Mouse (Mus musculus): ENCODE data around the gene Zfp59. TPM values are rescaled to one million over a fixed set of nuclear protein-coding genes. Genes with fewer than 3 reads are reported as not detected.
"Not testable (repeated sequence)": the region's sequence is repeated elsewhere in the genome, so short reads cannot be mapped to it uniquely, and the experiment has no call there.

Gene Zfp59
- polyA plus RNA-seq, 1 experiment from 2014 or later, result 9.7 TPM

DNA sequence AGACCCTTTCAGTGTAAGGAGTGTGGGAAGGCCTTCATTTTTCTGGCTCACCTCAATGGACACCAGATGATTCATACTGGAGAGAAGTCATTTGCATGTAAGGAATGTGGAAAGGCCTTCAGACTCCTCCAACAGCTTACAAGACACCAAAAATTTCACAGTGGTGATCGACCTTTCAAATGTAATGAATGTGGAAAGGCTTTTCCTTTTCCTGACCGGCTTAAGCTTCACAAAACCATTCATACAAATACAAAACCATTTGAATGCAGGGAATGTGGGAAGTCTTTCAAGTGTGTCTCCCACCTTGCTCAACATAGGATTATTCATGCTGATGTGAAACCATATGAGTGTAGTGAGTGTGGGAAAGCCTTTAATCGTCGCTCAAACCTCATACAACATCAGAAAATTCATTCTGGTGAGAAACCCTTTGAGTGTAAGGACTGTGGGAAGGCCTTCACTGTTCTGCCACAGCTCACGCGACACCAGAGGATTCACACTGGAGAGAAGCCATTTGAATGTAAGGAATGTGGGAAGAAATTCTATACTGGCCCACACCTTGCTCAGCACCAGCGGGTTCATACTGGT is 19.8 kb upstream of the Zfp59 start:
- ATAC-seq (ENCODE audit: insufficient number of reproducible peaks, insufficient read depth, low FRiP score, low TSS enrichment, low read depth), result no peak
- no peak overlapping the region for H3K4me3 ChIP-seq (replicated peaks)
- H3K36me3 ChIP-seq, result peaks cover 68% of the 10 kb centered on the region
- WGBS, result 91% methylated on average over 7 of the region's 7 CpGs
- no peaks in the 10 kb centered on the region for H3K4me1 ChIP-seq (replicated peaks)
- H3K9ac ChIP-seq (replicated peaks), result no peak overlapping the region
- H3K4me2 ChIP-seq, result no peak overlapping the region
- H3K9me3 ChIP-seq, result no peaks in the 10 kb centered on the region
- no peak overlapping the region for H3K27ac ChIP-seq
- H3K27me3 ChIP-seq, result no peaks in the 10 kb centered on the region

DNA sequence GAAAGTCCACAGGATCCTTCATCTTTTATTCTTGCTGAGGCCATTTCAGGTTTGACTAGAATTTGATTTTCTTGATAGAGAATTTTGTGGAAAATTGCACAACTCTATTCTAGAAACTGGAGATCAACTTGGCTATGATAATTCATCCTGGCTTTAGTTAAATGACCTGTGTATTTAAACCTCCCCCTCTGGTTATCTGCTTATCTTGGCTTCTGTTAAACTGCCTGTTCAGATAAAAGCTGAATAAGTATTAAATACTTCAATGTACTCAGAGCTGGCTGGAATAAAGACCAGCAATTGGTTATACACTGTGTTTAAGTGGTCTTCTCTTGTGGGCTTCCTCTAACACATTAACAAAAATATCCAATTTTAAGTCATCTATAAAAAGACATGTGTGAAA is 15.8 kb upstream of the Zfp59 start:
- no peak overlapping the region for H3K9ac ChIP-seq (replicated peaks)
- H3K4me3 ChIP-seq (replicated peaks), result no peak overlapping the region
- no peak overlapping the region for H3K4me2 ChIP-seq
- H3K36me3 ChIP-seq, result peaks cover 43% of the 10 kb centered on the region
- ATAC-seq (ENCODE audit: insufficient number of reproducible peaks, insufficient read depth, low FRiP score, low TSS enrichment, low read depth), result no peak
- no peaks in the 10 kb centered on the region for H3K27me3 ChIP-seq
- H3K4me1 ChIP-seq (replicated peaks), result no peaks in the 10 kb centered on the region
- no peak overlapping the region for H3K27ac ChIP-seq
- H3K9me3 ChIP-seq, result peaks cover 16% of the 10 kb centered on the region

DNA sequence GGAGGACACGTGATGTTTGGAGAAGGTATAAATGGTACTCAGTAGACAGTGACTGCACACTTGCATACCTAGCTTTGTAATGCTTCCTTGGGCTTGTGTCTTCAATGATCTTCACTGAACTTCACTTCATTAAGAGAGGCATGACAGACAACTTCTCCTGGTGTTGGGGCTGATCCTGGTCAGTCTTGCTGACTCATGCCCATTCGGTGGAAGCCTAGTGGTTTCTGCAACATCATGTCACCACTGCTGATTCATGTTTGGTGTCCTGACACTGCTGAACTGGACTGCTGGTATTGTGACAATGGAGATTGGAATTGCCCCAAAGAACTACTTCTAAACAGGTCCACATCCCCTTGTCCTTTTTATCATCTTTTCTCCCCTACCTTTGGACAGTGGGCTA is 4.3 kb upstream of the Zfp59 start:
- H3K36me3 ChIP-seq, result no peaks in the 10 kb centered on the region
- no peak overlapping the region for H3K9ac ChIP-seq (replicated peaks)
- H3K4me3 ChIP-seq (replicated peaks), result no peak overlapping the region
- no peak overlapping the region for H3K27ac ChIP-seq
- 80% methylated on average over 2 of the region's 2 CpGs for WGBS
- ATAC-seq (ENCODE audit: insufficient number of reproducible peaks, insufficient read depth, low FRiP score, low TSS enrichment, low read depth), result no peak
- no peaks in the 10 kb centered on the region for H3K9me3 ChIP-seq
- no peak overlapping the region for H3K4me2 ChIP-seq
- peaks cover 3% of the 10 kb centered on the region for H3K4me1 ChIP-seq (replicated peaks)
- H3K27me3 ChIP-seq, result no peaks in the 10 kb centered on the region

DNA sequence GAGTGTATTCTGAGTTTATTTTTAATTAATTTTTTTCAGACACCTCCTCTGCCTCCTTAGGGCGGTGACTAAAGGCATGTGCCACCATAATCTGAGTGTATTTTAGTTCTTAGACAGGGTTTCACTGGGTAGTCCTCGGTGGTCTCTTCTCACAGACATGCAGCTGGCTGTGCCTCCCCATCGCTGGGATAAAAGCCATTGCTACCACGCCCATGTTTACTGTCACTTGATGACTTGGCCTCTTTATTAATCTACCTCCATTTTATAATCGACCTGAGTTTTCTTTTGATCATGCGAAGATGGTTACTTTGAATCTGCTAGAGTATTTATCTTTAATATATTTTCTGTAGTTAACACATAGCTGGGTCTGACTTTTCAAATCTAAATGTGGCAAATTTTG is 511 bp upstream of the Zfp59 start:
- Histone ChIP-seq H3K36me3 (no peaks in the 10 kb centered on the region), H3K9ac (replicated peaks) (peak overlapping the region; percentile 64), H3K27me3 (no peaks in the 10 kb centered on the region), H3K27ac (peak overlapping the region; percentile 82), H3K4me3 (replicated peaks) (peak overlapping the region; percentile 57), H3K4me1 (replicated peaks) (peaks cover 5% of the 10 kb centered on the region), H3K9me3 (no peaks in the 10 kb centered on the region), H3K4me2 (peak overlapping the region; percentile 62)
- 34% methylated on average over 6 of the region's 6 CpGs for WGBS
- ATAC-seq (ENCODE audit: insufficient number of reproducible peaks, insufficient read depth, low FRiP score, low TSS enrichment, low read depth), result no peak

DNA sequence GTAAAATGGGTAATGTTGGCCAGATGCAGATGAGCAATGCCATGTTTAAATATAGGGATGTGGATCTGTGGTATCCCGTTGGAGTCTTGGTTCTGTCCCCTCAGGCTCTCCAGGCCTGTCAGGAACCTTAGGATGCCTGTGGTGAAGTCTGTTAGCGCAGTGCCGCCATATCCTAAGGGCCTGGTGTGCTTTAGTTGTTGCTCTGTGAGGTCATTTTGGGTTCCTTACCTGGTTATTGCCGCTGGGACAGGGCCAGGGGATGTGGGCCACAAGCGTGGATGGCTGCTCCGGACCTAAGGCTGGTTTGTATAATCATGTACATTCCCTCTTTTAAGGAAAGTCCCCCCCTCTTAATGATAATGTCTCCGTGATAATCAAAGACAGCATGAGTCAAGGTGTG is 1.2 kb downstream of the Zfp59 start:
- no peak overlapping the region for H3K9ac ChIP-seq (replicated peaks)
- 94% methylated on average over 7 of the region's 7 CpGs for WGBS
- peak overlapping the region; percentile 62 for H3K4me2 ChIP-seq
- ATAC-seq (ENCODE audit: insufficient number of reproducible peaks, insufficient read depth, low FRiP score, low TSS enrichment, low read depth), result no peak
- peaks cover 6% of the 10 kb centered on the region for H3K36me3 ChIP-seq
- H3K4me1 ChIP-seq (replicated peaks), result peaks cover 5% of the 10 kb centered on the region
- peak overlapping the region; percentile 57; the same call in 1 of the 2 replicates for H3K4me3 ChIP-seq (replicated peaks)
- no peaks in the 10 kb centered on the region for H3K9me3 ChIP-seq
- H3K27ac ChIP-seq, result no peak overlapping the region
- H3K27me3 ChIP-seq, result no peaks in the 10 kb centered on the region

DNA sequence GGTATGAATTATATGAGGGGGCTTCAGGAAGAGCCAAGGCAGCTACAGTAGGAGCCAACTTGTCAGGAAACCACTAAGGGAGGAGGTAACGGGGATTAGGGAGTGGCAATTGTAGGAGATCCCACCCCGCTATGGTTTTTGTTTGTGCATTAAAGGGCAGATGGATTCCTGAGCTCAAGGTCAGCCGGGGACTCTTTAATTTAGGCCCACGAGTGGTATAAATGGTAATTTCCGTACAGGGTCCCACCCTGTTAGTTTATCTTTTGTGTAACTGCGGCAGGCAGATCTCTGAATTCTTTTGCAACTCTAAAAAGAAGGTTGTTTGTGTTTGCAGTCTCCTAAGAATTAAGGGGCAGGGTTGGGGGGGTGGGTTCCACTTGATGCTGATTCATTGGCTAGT is 1.7 kb downstream of the Zfp59 start:
- WGBS, result 90% methylated on average over 6 of the region's 6 CpGs
- Histone ChIP-seq H3K4me2 (no peak overlapping the region), H3K9me3 (no peaks in the 10 kb centered on the region), H3K36me3 (peaks cover 11% of the 10 kb centered on the region), H3K4me1 (replicated peaks) (peaks cover 5% of the 10 kb centered on the region), H3K27ac (no peak overlapping the region), H3K27me3 (no peaks in the 10 kb centered on the region), H3K9ac (replicated peaks) (no peak overlapping the region), H3K4me3 (replicated peaks) (no peak overlapping the region)
- ATAC-seq (ENCODE audit: insufficient number of reproducible peaks, insufficient read depth, low FRiP score, low TSS enrichment, low read depth), result no peak

DNA sequence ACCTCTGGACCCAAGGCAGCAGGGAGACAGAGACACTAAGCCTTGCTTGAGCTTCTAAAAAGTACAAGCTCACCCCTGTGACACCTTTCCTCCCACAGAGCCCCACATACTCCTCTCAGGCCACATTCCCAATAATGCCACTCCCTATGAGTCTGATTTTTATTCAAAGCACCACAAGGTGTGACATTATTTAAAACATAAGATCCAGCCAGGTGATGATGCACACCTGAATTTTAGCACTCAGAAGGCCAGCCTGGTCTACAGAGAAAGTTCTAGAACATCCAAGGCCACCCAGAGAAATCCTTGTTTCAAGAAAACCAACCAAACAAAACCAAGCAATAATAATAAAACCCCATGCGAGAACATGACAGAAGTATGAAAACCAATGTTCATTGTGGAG is 18.8 kb downstream of the Zfp59 start, which contains the start of gene Zfp607a:
Gene Zfp607a, plus strand, starts transcription at position 301 of the 400 bp plus-strand sequence.
- H3K9ac ChIP-seq (replicated peaks), result no peak within 1 kb of the TSS
- H3K4me2 ChIP-seq, result no peak within 1 kb of the TSS
- H3K4me1 ChIP-seq (replicated peaks), result peaks cover 7% of the 10 kb centered on the region; the same call in 1 of the 2 replicates
- peaks cover 23% of the 10 kb centered on the region for H3K36me3 ChIP-seq
- ATAC-seq (ENCODE audit: insufficient number of reproducible peaks, insufficient read depth, low FRiP score, low TSS enrichment, low read depth), result no peak
- no peak within 1 kb of the TSS for H3K27ac ChIP-seq
- no peak within 1 kb of the TSS for H3K4me3 ChIP-seq (replicated peaks)
- WGBS, result 92% methylated on average over 1 of the region's 1 CpGs
- H3K27me3 ChIP-seq, result no peaks in the 10 kb centered on the region
- H3K9me3 ChIP-seq, result peaks cover 5% of the 10 kb centered on the region; the same call in 1 of the 2 replicates

DNA sequence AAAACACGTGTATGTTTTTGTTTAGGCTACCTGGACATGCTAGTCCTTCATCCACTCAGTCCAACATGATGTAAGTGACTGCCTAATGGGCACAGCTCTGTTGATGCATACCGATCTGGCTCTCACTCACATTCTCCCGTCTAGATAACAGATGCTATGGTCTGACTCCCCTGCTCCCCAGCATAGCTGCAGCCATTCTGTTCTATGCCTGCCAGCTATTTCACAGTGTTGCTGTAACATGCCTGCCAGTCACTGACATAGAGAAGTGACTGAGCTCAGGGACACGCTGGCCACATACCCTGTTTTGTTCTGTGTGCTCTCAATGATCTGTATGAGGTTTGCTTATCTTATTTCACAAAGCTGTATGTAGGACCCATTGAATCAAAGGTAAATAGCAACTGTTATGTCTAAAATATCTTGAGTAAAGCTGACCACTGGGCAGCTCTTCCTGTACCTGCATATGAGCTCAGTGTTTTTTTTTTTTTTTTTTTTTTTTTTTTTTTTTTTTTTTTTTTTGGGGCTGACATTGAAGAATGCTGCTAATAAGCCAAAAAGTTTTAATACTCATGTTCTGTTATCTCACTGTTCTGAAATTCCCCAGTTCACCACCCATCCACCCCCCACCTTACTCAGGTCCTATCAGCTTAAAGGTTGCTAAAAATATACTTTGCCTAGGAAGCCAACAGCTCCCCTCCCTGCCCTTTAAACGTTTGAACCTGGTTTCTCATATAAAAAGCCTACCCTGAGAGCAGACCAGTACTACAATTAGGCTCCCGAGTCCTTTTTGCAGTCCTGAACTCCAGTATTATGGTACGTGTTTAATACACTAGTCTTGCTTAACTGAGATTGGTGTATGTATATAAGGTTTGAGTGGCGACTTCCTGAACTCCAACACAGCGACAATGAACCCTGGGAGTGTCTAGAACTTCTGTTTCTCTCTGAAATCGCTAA is 21.2 kb downstream of the Zfp59 start:
- H3K4me2 ChIP-seq, result peak overlapping the region; percentile 80
- 30% methylated on average over 10 of the region's 10 CpGs for WGBS
- H3K27ac ChIP-seq, result peak overlapping the region; percentile 73; the same call in 1 of the 2 replicates
- peaks cover 19% of the 10 kb centered on the region for H3K36me3 ChIP-seq
- H3K4me3 ChIP-seq (replicated peaks), result peak overlapping the region; percentile 60
- peaks cover 7% of the 10 kb centered on the region; the same call in 1 of the 2 replicates for H3K4me1 ChIP-seq (replicated peaks)
- H3K27me3 ChIP-seq, result no peaks in the 10 kb centered on the region
- H3K9me3 ChIP-seq, result peaks cover 5% of the 10 kb centered on the region; the same call in 1 of the 2 replicates
- H3K9ac ChIP-seq (replicated peaks), result peak overlapping the region; percentile 76
- ATAC-seq (ENCODE audit: insufficient number of reproducible peaks, insufficient read depth, low FRiP score, low TSS enrichment, low read depth), result 0 out of 2 replicates have a peak, but pooled peaks have one; percentile 8

DNA sequence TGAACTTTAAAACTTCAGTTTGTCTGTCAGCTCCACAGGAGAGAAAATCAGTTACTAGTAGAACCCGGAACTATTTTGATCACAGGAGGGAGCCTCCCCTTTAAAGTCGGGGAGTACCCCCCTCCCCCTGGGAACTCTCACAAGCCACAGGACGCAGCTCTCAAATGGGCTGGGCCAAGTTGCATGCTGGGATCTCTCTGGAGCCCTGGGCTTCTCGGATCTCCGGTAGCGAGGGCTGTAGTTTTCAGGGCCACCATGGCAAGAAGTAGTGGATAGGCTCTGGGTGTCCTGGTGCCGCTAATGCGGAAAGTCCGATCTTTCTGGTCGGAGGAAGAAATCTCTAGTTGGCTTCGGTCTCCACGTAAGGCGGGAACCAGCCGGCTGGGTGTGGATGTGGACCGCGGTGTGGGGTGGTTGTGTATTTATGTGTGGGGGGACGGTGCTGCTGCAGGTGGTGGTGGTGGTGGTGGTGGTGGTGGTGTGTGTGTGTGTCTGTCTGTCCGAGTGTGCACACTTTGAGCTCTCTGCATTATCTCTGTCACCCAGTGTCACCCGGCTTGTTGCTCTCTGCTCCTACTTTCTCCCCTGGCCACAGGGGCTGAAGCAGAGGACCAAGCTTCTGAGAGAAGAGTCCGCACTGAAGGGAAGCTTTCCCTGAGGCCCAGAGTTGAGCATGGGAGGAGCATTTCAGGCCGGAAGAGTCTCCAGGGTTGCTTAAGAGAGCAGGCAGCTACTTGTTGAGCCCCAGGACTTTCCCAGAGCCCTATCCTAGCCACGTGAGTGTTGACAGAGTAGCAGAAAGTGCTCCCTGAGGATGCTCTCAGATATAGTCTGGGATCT is 22.2 kb downstream of the Zfp59 start:
- ATAC-seq (ENCODE audit: insufficient number of reproducible peaks, insufficient read depth, low FRiP score, low TSS enrichment, low read depth), result peak; percentile 84
- Histone ChIP-seq H3K9ac (replicated peaks) (peak overlapping the region; percentile 76), H3K9me3 (peaks cover 5% of the 10 kb centered on the region; the same call in 1 of the 2 replicates), H3K4me1 (replicated peaks) (peaks cover 7% of the 10 kb centered on the region; the same call in 1 of the 2 replicates), H3K27me3 (no peaks in the 10 kb centered on the region), H3K4me3 (replicated peaks) (peak overlapping the region; percentile 60), H3K4me2 (peak overlapping the region; percentile 80), H3K36me3 (peaks cover 24% of the 10 kb centered on the region), H3K27ac (peak overlapping the region; percentile 73)
- under 1% methylated on average over 22 of the region's 22 CpGs for WGBS

DNA sequence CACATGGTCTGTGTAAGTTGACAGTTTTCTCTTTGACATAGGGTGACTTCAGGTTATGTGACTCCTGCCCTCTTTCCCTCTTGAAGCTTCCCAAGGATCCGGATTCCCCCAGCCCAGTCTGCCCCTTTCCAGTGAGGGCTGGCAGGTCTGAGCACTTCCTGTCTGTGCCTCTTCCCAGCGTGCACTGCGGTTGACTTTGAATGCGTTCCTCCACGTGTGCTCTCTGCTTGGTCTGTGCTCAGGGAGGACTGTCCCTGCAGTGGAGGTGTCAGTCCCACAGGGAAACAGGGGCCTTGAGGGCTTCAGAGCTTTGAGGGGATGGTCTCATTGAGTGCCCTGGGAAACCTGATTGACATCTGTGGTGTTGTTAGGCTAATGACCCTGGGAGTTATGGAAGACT is 24.2 kb downstream of the Zfp59 start:
- not testable (repeated sequence) for H3K9ac ChIP-seq (replicated peaks); H3K4me1 ChIP-seq (replicated peaks); H3K9me3 ChIP-seq; H3K27me3 ChIP-seq; ATAC-seq (ENCODE audit: insufficient number of reproducible peaks, insufficient read depth, low FRiP score, low TSS enrichment, low read depth); H3K4me3 ChIP-seq (replicated peaks); H3K4me2 ChIP-seq; H3K27ac ChIP-seq
- peaks cover 36% of the 10 kb centered on the region for H3K36me3 ChIP-seq
- 83% methylated on average over 5 of the region's 5 CpGs for WGBS

DNA sequence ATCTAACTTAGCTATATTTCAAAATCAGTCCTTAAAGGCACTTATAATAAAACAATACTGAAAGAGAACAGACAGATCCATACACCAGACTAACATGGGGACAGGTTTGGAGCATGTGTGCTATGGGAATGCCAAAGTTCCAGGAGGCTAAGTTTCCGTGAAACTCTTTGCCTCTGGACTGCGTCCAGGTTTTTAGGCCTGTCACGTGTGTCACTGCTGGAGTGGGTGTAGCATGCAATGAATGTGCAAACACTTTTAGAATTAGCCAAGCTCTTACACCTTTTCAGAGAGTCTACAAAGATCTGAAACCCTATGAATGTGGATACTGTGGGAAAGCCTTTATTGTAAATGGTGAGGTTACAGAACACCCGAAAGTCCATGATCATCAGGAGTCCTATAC is 43.3 kb downstream of the Zfp59 start:
- no peak overlapping the region for H3K9ac ChIP-seq (replicated peaks)
- H3K4me1 ChIP-seq (replicated peaks), result no peaks in the 10 kb centered on the region
- H3K27me3 ChIP-seq, result no peaks in the 10 kb centered on the region
- H3K4me2 ChIP-seq, result no peak overlapping the region
- 94% methylated on average over 4 of the region's 4 CpGs for WGBS
- peaks cover 57% of the 10 kb centered on the region for H3K36me3 ChIP-seq
- peaks cover 8% of the 10 kb centered on the region; the same call in 1 of the 2 replicates for H3K9me3 ChIP-seq
- no peak for ATAC-seq (ENCODE audit: insufficient number of reproducible peaks, insufficient read depth, low FRiP score, low TSS enrichment, low read depth)
- H3K27ac ChIP-seq, result no peak overlapping the region
- no peak overlapping the region for H3K4me3 ChIP-seq (replicated peaks)
